Mouse (Mus musculus): ENCODE results near the gene Pramel6. TPM values are rescaled to one million over a fixed set of nuclear protein-coding genes. Genes with fewer than 3 reads are reported as not detected.

Pramel6 gene
- polyA plus RNA-seq, 1 experiment from 2014 or later = not detected

- Histone ChIP-seq H3K4me1 (ENCODE audit: insufficient read depth, low read depth, low read length) (no peaks in the 10 kb centered on the region), H3K4me2 (replicated peaks; ENCODE audit: low read depth, low read length) (no peak within 1 kb of the TSS), H3K27ac (ENCODE audit: low read length) (no peak within 1 kb of the TSS), H3K36me3 (ENCODE audit: insufficient read depth, low read length) (no peaks in the 10 kb centered on the region), H3K27me3 (replicated peaks; ENCODE audit: insufficient read depth, low read length) (no peaks in the 10 kb centered on the region), H3K9me3 (ENCODE audit: low read length) (no peaks in the 10 kb centered on the region), H3K4me3 (ENCODE audit: low read depth, low read length) (no peak within 1 kb of the TSS), H3K9ac (replicated peaks; ENCODE audit: low read depth) (no peak within 1 kb of the TSS)
- 68% methylated on average over 1 of the region's 1 CpGs for WGBS
- DNase-seq (ENCODE audit: low spot score) (no peak), ATAC-seq (no peak)
- TF ChIP-seq EP300 (IDR thresholded peaks at IDR 0.05) = no peak
- no peak for TF ChIP-seq CTCF (IDR thresholded peaks at IDR 0.05)
Observed at GRCm38 (mm10) chr2:87545442-87545841, 39.1 kb downstream of the Pramel6 start, which contains the start of gene Olfr1128. Gene Olfr1128 (minus strand): TSS chr2:87545542.

Other genes starting within 250 kb of the Pramel6 start
- gene Olfr1116, start 239.0 kb upstream of the Pramel6 start, polyA plus RNA-seq (2015; fragmentation: Nextera tagmentation; extraction: Ambion mirVana) = not detected in 2 replicates
- gene Olfr1118, start 199.0 kb upstream of the Pramel6 start, polyA plus RNA-seq (2015; fragmentation: Nextera tagmentation; extraction: Ambion mirVana) = not detected in 2 replicates
- gene Olfr1120, start 151.8 kb upstream of the Pramel6 start, polyA plus RNA-seq (2015; fragmentation: Nextera tagmentation; extraction: Ambion mirVana) = not detected in 2 replicates
- gene Olfr1121, start 136.7 kb upstream of the Pramel6 start, polyA plus RNA-seq (2015; fragmentation: Nextera tagmentation; extraction: Ambion mirVana) = not detected in 2 replicates
- not detected in 2 replicates for gene Olfr1122, start 120.7 kb upstream of the Pramel6 start, polyA plus RNA-seq (2015; fragmentation: Nextera tagmentation; extraction: Ambion mirVana)
- gene Olfr1123, start 89.9 kb upstream of the Pramel6 start, polyA plus RNA-seq (2015; fragmentation: Nextera tagmentation; extraction: Ambion mirVana) = not detected in 2 replicates
- gene Olfr1124, start 76.3 kb upstream of the Pramel6 start, polyA plus RNA-seq (2015; fragmentation: Nextera tagmentation; extraction: Ambion mirVana) = not detected in 2 replicates
- not detected in 2 replicates for gene Olfr1126, start 52.6 kb upstream of the Pramel6 start, polyA plus RNA-seq (2015; fragmentation: Nextera tagmentation; extraction: Ambion mirVana)
- gene Pramel7, start 9.5 kb upstream of the Pramel6 start, polyA plus RNA-seq (2015; fragmentation: Nextera tagmentation; extraction: Ambion mirVana) = not detected in 2 replicates
- not detected in 2 replicates for gene Olfr153, start 25.2 kb downstream of the Pramel6 start, polyA plus RNA-seq (2015; fragmentation: Nextera tagmentation; extraction: Ambion mirVana)
- not detected in 2 replicates for gene Olfr1128, start 39.0 kb downstream of the Pramel6 start, polyA plus RNA-seq (2015; fragmentation: Nextera tagmentation; extraction: Ambion mirVana)
- not detected in 2 replicates for gene Olfr1129, start 67.3 kb downstream of the Pramel6 start, polyA plus RNA-seq (2015; fragmentation: Nextera tagmentation; extraction: Ambion mirVana)
- gene Olfr1130, start 99.6 kb downstream of the Pramel6 start, polyA plus RNA-seq (2015; fragmentation: Nextera tagmentation; extraction: Ambion mirVana) = not detected in 2 replicates
- gene Olfr1131, start 120.5 kb downstream of the Pramel6 start, polyA plus RNA-seq (2015; fragmentation: Nextera tagmentation; extraction: Ambion mirVana) = not detected in 2 replicates
- gene Olfr1132, start 131.0 kb downstream of the Pramel6 start, polyA plus RNA-seq (2015; fragmentation: Nextera tagmentation; extraction: Ambion mirVana) = not detected in 2 replicates
- gene Olfr1133, start 140.8 kb downstream of the Pramel6 start, polyA plus RNA-seq (2015; fragmentation: Nextera tagmentation; extraction: Ambion mirVana) = not detected in 2 replicates
- gene Olfr1134, start 151.9 kb downstream of the Pramel6 start, polyA plus RNA-seq (2015; fragmentation: Nextera tagmentation; extraction: Ambion mirVana) = not detected in 2 replicates
- not detected in 2 replicates for gene Olfr1135, start 167.1 kb downstream of the Pramel6 start, polyA plus RNA-seq (2015; fragmentation: Nextera tagmentation; extraction: Ambion mirVana)
- gene Olfr1136, start 187.4 kb downstream of the Pramel6 start, polyA plus RNA-seq (2015; fragmentation: Nextera tagmentation; extraction: Ambion mirVana) = not detected in 2 replicates
- not detected in 2 replicates for gene Olfr1137, start 206.6 kb downstream of the Pramel6 start, polyA plus RNA-seq (2015; fragmentation: Nextera tagmentation; extraction: Ambion mirVana)
- not detected in 2 replicates for gene Olfr1138, start 233.4 kb downstream of the Pramel6 start, polyA plus RNA-seq (2015; fragmentation: Nextera tagmentation; extraction: Ambion mirVana)
- gene Olfr1140, start 237.2 kb downstream of the Pramel6 start, polyA plus RNA-seq (2015; fragmentation: Nextera tagmentation; extraction: Ambion mirVana) = not detected in 2 replicates
- gene Olfr1141, start 247.4 kb downstream of the Pramel6 start, polyA plus RNA-seq (2015; fragmentation: Nextera tagmentation; extraction: Ambion mirVana) = not detected in 2 replicates